Mouse (Mus musculus) heart, adult 2 months (tissue): ENCODE results near the gene Apon.

Experiments
- CTCF ChIP-seq: fragments of 200-600 bp; IDR thresholded peaks from 2 replicates; pipeline ENCODE4 v1.8.1; 2022; ENCODE audit warnings: antibody characterized with exemption, mild to moderate bottlenecking, moderate library complexity
- POLR2A ChIP-seq: fragments of 200-500 bp; IDR thresholded peaks from 2 replicates; pipeline ENCODE4 v1.6.1; 2011; ENCODE audit warnings: mild to moderate bottlenecking, low read depth, low read length, control low read depth; ENCODE audit not compliant: insufficient read depth

- TF ChIP-seq CTCF, result no peak
- no peak for TF ChIP-seq POLR2A
Observed at GRCm38 (mm10) chr10:128259946-128260345, 6.0 kb downstream of the Apon start.
